Mouse (Mus musculus) cerebellum, adult 2 months (tissue): ENCODE results near the gene Vmn1r1. TPM values are rescaled to one million over a fixed set of nuclear protein-coding genes. Genes with fewer than 3 reads are reported as not detected.
"Not testable (repeated sequence)": the region's sequence is repeated elsewhere in the genome, so short reads cannot be mapped to it uniquely, and the experiment has no call there.

Experiments used
- DNase-seq, 2 experiments: peaks; one replicate each; pipeline ENCODE4 v3.0.0; 2021
- H3K27ac ChIP-seq: fragments of 200-500 bp; 2 replicates; pipeline ENCODE4 v1.5.1; 2012; ENCODE audit warnings: low read length, control low read depth, inconsistent platforms; ENCODE audit not compliant: insufficient read depth
- H3K27me3 ChIP-seq: fragments of 200-500 bp; 2 replicates; pipeline ENCODE4 v1.6.1; 2012; ENCODE audit warnings: inconsistent platforms, mild to moderate bottlenecking, low read length, moderate library complexity; ENCODE audit not compliant: control insufficient read depth, insufficient read depth
- H3K4me1 ChIP-seq: fragments of 200-500 bp; 2 replicates; pipeline ENCODE4 v1.6.1; 2011; ENCODE audit warnings: low read length; ENCODE audit not compliant: control insufficient read depth, insufficient read depth
- H3K4me3 ChIP-seq: fragments of 200-500 bp; replicated peaks from 2 replicates; pipeline ENCODE3; 2011; ENCODE audit warnings: mild to moderate bottlenecking, low read depth, low read length, control low read depth; ENCODE audit not compliant: insufficient read depth
- CTCF ChIP-seq: fragments of 200-500 bp; IDR thresholded peaks from 2 replicates; pipeline ENCODE4 v1.5.1; 2011; ENCODE audit warnings: low read depth, mild to moderate bottlenecking, control low read depth, low read length, moderate library complexity, borderline replicate concordance; ENCODE audit not compliant: insufficient read depth
- POLR2A ChIP-seq: fragments of 200-500 bp; IDR thresholded peaks from 2 replicates; pipeline ENCODE4 v1.6.1; 2011; ENCODE audit warnings: low read length, control low read depth, borderline replicate concordance; ENCODE audit not compliant: insufficient read depth
- WGBS: fragments of 180-500 bp; shearing (Covaris S2); methylation state at CpG from one replicate; pipeline ENCODE4 v1.1.7; 2018; 5-methylcytosine and 5-hydroxymethylcytosine counted together
- polyA plus RNA-seq: library from polyadenylated mRNA; depleted of rRNA; stranded (reverse); fragments of >200 nt; gene quantifications from 2 replicates; pipeline ENCODE4 v1.2.3, GENCODE M21; 2012; rRNA removed

Gene Vmn1r1
- polyA plus RNA-seq = not detected in 2 replicates

DNA sequence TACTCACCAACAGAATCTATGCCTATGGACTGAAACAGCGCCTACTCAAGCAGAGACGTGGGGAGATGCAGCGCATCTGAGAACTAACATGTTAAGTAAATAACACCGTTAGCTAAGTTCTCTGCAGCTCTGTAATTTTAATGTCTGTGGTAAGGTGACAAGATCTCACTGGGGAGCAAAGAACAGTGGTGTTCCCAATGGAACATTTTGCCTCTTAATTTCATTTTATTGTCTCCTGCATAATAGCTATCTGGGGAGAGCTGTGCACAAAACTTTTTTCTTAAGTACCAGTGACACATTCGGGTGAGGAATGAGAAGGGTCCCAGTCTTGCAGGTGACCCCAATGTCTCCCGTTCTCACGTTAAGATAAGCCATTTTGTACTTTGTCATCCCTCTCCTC lies at the start of gene Vmn1r1:
Vmn1r1 (minus strand) TSS at position 101 of the 400 bp plus-strand sequence.
- H3K4me3 ChIP-seq = no peak within 1 kb of the TSS
- WGBS = 91% methylated on average over 7 of the region's 7 CpGs
- no peaks in the 10 kb centered on the region for H3K4me1 ChIP-seq
- TF ChIP-seq CTCF (no peak), POLR2A (no peak)
- no peaks in the 10 kb centered on the region for H3K27me3 ChIP-seq
- H3K27ac ChIP-seq = no peak within 1 kb of the TSS
- DNase-seq = no peak

DNA sequence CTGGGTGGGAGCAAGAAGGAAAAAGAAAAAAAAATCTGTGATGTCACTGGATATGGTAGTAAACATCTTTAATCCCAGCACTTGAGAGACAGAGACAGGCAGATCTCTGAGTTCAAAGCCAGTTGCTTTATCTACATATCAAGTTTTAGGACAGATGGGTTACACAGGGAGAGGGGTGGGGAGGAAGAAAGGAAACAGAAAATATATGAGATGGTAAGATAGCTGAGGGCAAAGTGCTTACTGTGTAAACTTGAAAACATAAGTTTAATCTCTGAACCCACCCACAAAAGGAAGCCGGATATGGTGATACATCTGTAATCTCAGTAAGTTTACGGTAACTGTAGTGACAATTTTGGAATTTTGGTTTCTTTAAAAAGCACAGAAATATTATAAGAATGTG lies 46.0 kb upstream of the Vmn1r1 start:
- no peak for TF ChIP-seq POLR2A
- TF ChIP-seq CTCF = no peak
- no peaks in the 10 kb centered on the region for H3K27me3 ChIP-seq
- H3K27ac ChIP-seq = no peak overlapping the region
- H3K4me3 ChIP-seq = no peak overlapping the region
- no peak for DNase-seq
- 97% methylated on average over 2 of the region's 2 CpGs for WGBS
- no peaks in the 10 kb centered on the region for H3K4me1 ChIP-seq

DNA sequence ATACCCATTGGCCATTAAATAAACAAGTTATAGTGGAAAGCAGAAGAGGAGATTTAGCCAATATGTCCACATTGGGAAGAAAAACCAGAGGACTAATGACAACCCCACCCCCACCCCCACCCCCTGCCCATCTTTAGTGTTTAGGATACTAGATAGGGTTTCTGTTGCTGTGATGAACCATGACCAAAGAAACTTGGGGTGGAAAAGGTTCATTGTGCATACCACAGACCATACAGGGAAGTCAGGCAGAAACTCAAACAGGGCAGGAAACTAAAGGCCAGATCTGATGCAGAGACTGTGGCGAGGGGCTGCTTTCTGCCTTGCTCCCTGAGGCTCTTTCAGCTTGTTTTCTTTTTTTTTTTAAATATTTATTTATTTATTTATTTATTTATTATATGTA lies 28.3 kb upstream of the Vmn1r1 start:
- 54% methylated on average over 1 of the region's 1 CpGs for WGBS

DNA sequence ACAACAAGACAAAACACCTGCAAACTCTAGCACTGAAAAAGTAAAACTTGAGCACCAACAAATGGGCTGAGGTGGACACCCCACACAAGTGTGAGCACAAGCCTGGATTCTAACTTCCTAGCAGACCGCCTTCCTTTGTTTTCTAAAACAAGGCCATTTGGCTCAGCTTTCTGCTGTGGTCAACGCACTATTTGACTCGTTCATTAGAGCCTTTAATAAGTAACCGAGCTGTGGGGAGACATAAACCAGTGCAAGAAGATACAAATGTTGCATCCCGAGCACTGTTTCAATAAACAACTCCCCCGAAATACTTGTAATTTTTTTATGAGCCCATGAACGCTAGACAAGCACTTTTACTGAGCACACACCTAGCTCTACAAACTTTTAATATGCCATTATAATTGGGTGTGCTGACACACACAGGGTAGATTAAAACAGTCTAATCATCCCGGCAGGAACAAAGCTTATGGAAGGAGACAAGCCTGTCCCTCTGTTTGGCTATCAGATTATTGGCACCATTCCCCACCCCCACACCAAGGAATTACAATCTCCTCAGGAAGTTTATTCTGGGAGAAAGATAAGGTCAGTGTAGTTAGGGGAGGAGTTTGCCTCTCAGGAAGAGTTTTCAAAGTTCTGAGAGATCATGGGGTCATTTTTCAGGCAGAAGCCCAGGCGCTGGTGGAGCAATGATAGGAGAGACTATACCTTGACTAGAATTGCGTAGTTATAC lies 27.7 kb upstream of the Vmn1r1 start:
- TF ChIP-seq CTCF = no peak
- TF ChIP-seq POLR2A = no peak
- DNase-seq = no peak
- WGBS = 82% methylated on average over 10 of the region's 10 CpGs
- H3K27ac ChIP-seq = no peak overlapping the region
- no peak overlapping the region for H3K4me3 ChIP-seq
- no peaks in the 10 kb centered on the region for H3K4me1 ChIP-seq
- no peaks in the 10 kb centered on the region for H3K27me3 ChIP-seq

More for the DNA sequence above, 28.3 kb upstream of the Vmn1r1 start:
- no peaks in the 10 kb centered on the region for H3K4me1 ChIP-seq
- no peak for DNase-seq
- no peaks in the 10 kb centered on the region for H3K27me3 ChIP-seq
- no peak overlapping the region for H3K27ac ChIP-seq
- no peak overlapping the region for H3K4me3 ChIP-seq
- TF ChIP-seq POLR2A (no peak), CTCF (no peak)

DNA sequence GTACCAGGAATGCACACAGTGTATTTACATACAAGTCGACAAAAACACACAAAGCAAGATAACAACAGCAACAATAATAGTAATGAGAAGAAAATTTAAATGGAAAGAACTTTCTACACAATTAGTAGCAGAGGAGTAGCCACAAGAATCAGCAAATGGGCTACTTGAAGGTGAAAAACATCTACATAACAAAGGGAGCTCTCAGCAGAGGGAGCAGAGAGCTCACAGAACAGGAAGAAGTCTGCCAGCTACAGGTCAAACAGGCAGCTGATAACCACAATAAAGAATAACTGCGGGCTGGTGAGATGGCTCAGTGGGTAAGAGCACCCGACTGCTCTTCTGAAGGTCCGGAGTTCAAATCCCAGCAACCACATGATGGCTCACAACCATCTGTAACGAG lies 26.9 kb upstream of the Vmn1r1 start:
- H3K27me3 ChIP-seq = no peaks in the 10 kb centered on the region
- no peak overlapping the region for H3K4me3 ChIP-seq
- no peak for TF ChIP-seq CTCF
- TF ChIP-seq POLR2A = no peak
- H3K27ac ChIP-seq = no peak overlapping the region
- DNase-seq = no peak
- no peaks in the 10 kb centered on the region for H3K4me1 ChIP-seq
- 81% methylated on average over 5 of the region's 5 CpGs for WGBS

DNA sequence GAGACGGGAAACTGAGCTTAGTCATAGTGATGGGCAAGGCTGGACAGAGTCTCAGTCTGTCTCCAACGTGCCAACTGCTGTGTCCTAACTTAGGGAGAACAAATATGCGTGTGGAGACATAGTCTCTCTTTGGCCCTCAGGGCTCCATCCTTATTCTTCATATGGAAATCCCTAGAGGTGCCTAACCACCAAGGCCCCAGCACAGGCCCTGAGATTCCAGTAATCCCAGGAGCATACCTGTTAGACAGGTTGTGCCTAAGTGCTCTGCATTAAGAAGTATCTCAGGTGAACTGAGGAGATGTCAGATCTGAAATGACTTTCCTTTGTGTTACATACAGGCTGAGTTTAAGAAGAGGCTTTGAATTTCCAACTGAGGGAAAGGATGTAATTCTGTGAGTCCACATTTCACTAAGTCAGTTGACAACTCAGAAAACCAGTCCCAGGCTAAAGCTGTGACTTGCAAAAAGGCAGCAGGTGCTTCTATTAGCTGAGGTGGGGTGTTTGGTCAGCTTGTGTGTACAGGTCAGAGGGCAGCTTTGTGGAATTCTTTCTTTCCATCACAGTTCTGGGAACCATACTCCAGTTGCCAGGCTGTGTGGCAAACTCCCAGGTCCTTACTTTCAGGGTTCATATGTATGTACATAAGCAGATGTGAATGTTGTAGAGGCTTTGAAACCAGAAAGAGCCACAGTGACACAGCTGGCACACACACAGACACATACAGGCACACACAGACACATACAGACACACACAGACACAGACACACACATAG lies 25.6 kb upstream of the Vmn1r1 start:
- DNase-seq = no peak
- no peak for TF ChIP-seq POLR2A
- TF ChIP-seq CTCF = no peak
- no peak overlapping the region for H3K4me3 ChIP-seq
- H3K4me1 ChIP-seq = no peaks in the 10 kb centered on the region
- no peaks in the 10 kb centered on the region for H3K27me3 ChIP-seq
- WGBS = 64% methylated on average over 3 of the region's 3 CpGs
- H3K27ac ChIP-seq = no peak overlapping the region

DNA sequence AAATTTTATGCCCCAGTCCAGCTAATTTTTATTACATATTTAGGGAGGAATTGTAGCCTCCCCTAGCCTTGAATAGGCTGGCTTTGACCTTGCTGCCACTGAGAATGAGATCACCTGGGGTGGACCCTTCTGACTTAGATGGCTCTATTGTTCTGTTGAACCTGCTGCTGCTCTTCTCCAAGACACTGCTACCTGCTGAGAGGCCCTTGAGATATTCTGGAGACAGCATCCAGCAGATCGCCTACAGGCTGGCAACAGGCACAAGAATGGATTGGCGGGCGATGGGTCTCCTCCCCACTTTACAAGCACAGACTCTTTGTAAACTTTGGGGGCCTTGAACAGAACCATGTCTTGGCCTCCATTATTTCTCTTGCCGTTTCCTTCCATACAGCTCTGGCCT lies 18.2 kb upstream of the Vmn1r1 start:
- H3K4me1 ChIP-seq, DNase-seq, H3K27me3 ChIP-seq, H3K4me3 ChIP-seq, H3K27ac ChIP-seq: not testable (repeated sequence)
- WGBS = 65% methylated on average over 4 of the region's 4 CpGs
